Mouse (Mus musculus): ENCODE data around the gene Rasgrf1. TPM values are rescaled to one million over a fixed set of nuclear protein-coding genes. Genes with fewer than 3 reads are reported as not detected.

The Rasgrf1 gene
- polyA plus RNA-seq (2012): not detected in 2 replicates

- H3K9me3 ChIP-seq (ENCODE audit: control insufficient read depth, low read length): no peaks in the 10 kb centered on the region
- no peaks in the 10 kb centered on the region for H3K36me3 ChIP-seq (ENCODE audit: control insufficient read depth)
- no peak within 1 kb of the TSS for H3K4me3 ChIP-seq (replicated peaks)
- TF ChIP-seq TAL1 (IDR thresholded peaks at IDR 0.05; ENCODE audit: low read length): no peak
- TF ChIP-seq GATA1 (IDR thresholded peaks at IDR 0.05; ENCODE audit: low read length): no peak
- no peaks in the 10 kb centered on the region for H3K4me1 ChIP-seq (ENCODE audit: control insufficient read depth)
- H3K27me3 ChIP-seq (ENCODE audit: control insufficient read depth): peaks cover 60% of the 10 kb centered on the region
Measured at GRCm38 (mm10) chr9:89909131-89910010, at the start of gene Rasgrf1. Gene Rasgrf1, plus strand, starts transcription at chr9:89909908.

GRCm38 (mm10) chr9:89860145-89860544 lies 49.6 kb upstream of the Rasgrf1 start:
- Histone ChIP-seq H3K27me3 (ENCODE audit: control insufficient read depth) (no peaks in the 10 kb centered on the region), H3K4me1 (ENCODE audit: control insufficient read depth) (no peaks in the 10 kb centered on the region), H3K9me3 (ENCODE audit: control insufficient read depth, low read length) (peaks cover 3% of the 10 kb centered on the region), H3K4me3 (replicated peaks) (no peak overlapping the region), H3K36me3 (ENCODE audit: control insufficient read depth) (no peaks in the 10 kb centered on the region)
- no peak for TF ChIP-seq GATA1 (IDR thresholded peaks at IDR 0.05; ENCODE audit: low read length)
- TF ChIP-seq TAL1 (IDR thresholded peaks at IDR 0.05; ENCODE audit: low read length): no peak

- Histone ChIP-seq H3K9me3 (ENCODE audit: control insufficient read depth, low read length) (no peaks in the 10 kb centered on the region; the same call in 1 of the 2 replicates), H3K4me1 (ENCODE audit: control insufficient read depth) (no peaks in the 10 kb centered on the region), H3K27me3 (ENCODE audit: control insufficient read depth) (no peaks in the 10 kb centered on the region), H3K4me3 (replicated peaks) (no peak overlapping the region), H3K36me3 (ENCODE audit: control insufficient read depth) (no peaks in the 10 kb centered on the region)
- TF ChIP-seq GATA1 (IDR thresholded peaks at IDR 0.05; ENCODE audit: low read length): no peak
- no peak for TF ChIP-seq TAL1 (IDR thresholded peaks at IDR 0.05; ENCODE audit: low read length)
Measured at GRCm38 (mm10) chr9:89860584-89860983, 49.1 kb upstream of the Rasgrf1 start.

- H3K4me3 ChIP-seq (replicated peaks): no peak overlapping the region
- H3K36me3 ChIP-seq (ENCODE audit: control insufficient read depth): no peaks in the 10 kb centered on the region
- no peaks in the 10 kb centered on the region for H3K9me3 ChIP-seq (ENCODE audit: control insufficient read depth, low read length)
Measured at GRCm38 (mm10) chr9:89867141-89867540, 42.6 kb upstream of the Rasgrf1 start.

DNA sequence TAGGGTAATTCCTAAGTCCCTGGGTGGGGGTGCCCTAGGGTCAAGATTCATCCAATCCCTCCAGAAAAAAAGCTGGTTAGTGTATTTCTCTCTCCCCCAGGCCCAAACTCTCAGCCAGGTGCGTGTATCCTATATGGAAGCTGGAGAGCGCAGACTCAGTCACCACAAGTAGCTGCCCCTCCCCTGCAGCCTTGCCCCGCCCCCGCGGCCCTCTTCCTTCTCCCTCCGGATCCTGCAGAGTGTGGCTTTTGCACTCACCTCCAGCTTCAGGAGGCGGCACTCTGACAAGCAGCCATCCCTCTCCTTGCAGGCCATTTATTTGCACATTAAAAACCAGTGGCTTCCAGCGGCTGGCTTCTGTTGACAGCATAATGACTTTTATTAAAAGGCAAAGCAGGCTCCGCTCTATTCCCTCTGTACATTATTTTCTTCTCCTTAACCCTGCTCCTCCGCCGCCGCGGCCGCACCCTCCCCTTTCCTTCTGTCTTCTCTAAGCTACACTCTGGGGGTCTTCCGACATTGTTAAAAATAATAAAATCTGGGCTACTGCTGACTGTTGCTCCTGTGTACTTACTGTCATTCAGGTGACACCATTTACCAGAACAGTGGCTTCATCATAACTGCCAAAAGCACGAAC lies 41.5 kb upstream of the Rasgrf1 start:
- Histone ChIP-seq H3K27me3 (ENCODE audit: control insufficient read depth) (peaks cover 23% of the 10 kb centered on the region), H3K36me3 (ENCODE audit: control insufficient read depth) (no peaks in the 10 kb centered on the region), H3K4me3 (replicated peaks) (no peak overlapping the region), H3K4me1 (ENCODE audit: control insufficient read depth) (no peaks in the 10 kb centered on the region), H3K9me3 (ENCODE audit: control insufficient read depth, low read length) (no peaks in the 10 kb centered on the region)
- TF ChIP-seq GATA1 (IDR thresholded peaks at IDR 0.05; ENCODE audit: low read length) (no peak), TAL1 (IDR thresholded peaks at IDR 0.05; ENCODE audit: low read length) (no peak)

More at GRCm38 (mm10) chr9:89867141-89867540, 42.6 kb upstream of the Rasgrf1 start:
- Histone ChIP-seq H3K27me3 (ENCODE audit: control insufficient read depth) (peaks cover 23% of the 10 kb centered on the region), H3K4me1 (ENCODE audit: control insufficient read depth) (no peaks in the 10 kb centered on the region)
- TF ChIP-seq TAL1 (IDR thresholded peaks at IDR 0.05; ENCODE audit: low read length) (no peak), GATA1 (IDR thresholded peaks at IDR 0.05; ENCODE audit: low read length) (no peak)

- H3K9me3 ChIP-seq (ENCODE audit: control insufficient read depth, low read length): no peaks in the 10 kb centered on the region
- H3K4me3 ChIP-seq (replicated peaks): no peak overlapping the region
- H3K4me1 ChIP-seq (ENCODE audit: control insufficient read depth): no peaks in the 10 kb centered on the region
- H3K27me3 ChIP-seq (ENCODE audit: control insufficient read depth): peaks cover 23% of the 10 kb centered on the region
- H3K36me3 ChIP-seq (ENCODE audit: control insufficient read depth): no peaks in the 10 kb centered on the region
- TF ChIP-seq TAL1 (IDR thresholded peaks at IDR 0.05; ENCODE audit: low read length) (no peak), GATA1 (IDR thresholded peaks at IDR 0.05; ENCODE audit: low read length) (no peak)
Measured at GRCm38 (mm10) chr9:89869594-89869993, 40.1 kb upstream of the Rasgrf1 start.

DNA sequence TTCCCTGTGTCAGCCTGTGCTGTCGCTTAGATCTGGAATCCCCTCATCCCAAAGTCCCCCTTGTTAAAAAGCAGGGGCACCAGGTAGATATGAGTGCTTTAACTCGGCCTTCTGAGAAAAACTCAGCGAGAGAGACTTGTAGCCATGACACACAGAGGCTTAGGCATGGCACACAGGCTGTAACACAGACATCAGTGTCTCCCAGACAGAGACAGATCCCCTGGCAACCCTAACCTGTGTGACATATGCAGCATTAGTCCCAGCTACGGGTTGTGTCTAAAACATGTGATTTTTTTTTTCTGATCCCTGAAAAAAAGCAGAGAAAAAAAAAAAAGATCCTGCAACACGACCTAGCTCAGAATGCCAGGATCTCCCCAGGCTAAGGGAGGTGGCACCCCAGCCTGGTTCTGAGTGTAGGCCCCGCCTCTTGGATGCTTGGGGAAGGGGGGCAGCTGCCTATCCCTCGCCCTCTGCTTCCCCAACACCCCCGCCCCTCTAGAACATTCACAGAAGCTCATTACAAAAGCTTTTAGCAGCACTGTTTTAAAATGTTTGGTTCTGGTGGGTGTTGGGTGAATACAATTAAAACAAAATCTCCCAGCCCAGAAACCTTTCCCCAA lies 39.1 kb upstream of the Rasgrf1 start:
- Histone ChIP-seq H3K4me1 (ENCODE audit: control insufficient read depth) (no peaks in the 10 kb centered on the region), H3K27me3 (ENCODE audit: control insufficient read depth) (peaks cover 23% of the 10 kb centered on the region), H3K9me3 (ENCODE audit: control insufficient read depth, low read length) (no peaks in the 10 kb centered on the region), H3K4me3 (replicated peaks) (no peak overlapping the region), H3K36me3 (ENCODE audit: control insufficient read depth) (no peaks in the 10 kb centered on the region)
- TF ChIP-seq GATA1 (IDR thresholded peaks at IDR 0.05; ENCODE audit: low read length) (no peak), TAL1 (IDR thresholded peaks at IDR 0.05; ENCODE audit: low read length) (no peak)

- Histone ChIP-seq H3K27me3 (ENCODE audit: control insufficient read depth) (peaks cover 28% of the 10 kb centered on the region), H3K9me3 (ENCODE audit: control insufficient read depth, low read length) (no peaks in the 10 kb centered on the region; the same call in 1 of the 2 replicates), H3K4me1 (ENCODE audit: control insufficient read depth) (no peaks in the 10 kb centered on the region), H3K36me3 (ENCODE audit: control insufficient read depth) (no peaks in the 10 kb centered on the region), H3K4me3 (replicated peaks) (no peak overlapping the region)
- TF ChIP-seq GATA1 (IDR thresholded peaks at IDR 0.05; ENCODE audit: low read length) (no peak), TAL1 (IDR thresholded peaks at IDR 0.05; ENCODE audit: low read length) (no peak)
Measured at GRCm38 (mm10) chr9:89872137-89872536, 37.6 kb upstream of the Rasgrf1 start.

GRCm38 (mm10) chr9:89874434-89874833 lies 35.3 kb upstream of the Rasgrf1 start:
- Histone ChIP-seq H3K9me3 (ENCODE audit: control insufficient read depth, low read length) (peaks cover 2% of the 10 kb centered on the region; the same call in 1 of the 2 replicates), H3K4me1 (ENCODE audit: control insufficient read depth) (no peaks in the 10 kb centered on the region), H3K36me3 (ENCODE audit: control insufficient read depth) (no peaks in the 10 kb centered on the region), H3K27me3 (ENCODE audit: control insufficient read depth) (peaks cover 22% of the 10 kb centered on the region), H3K4me3 (replicated peaks) (no peak overlapping the region)
- TF ChIP-seq TAL1 (IDR thresholded peaks at IDR 0.05; ENCODE audit: low read length): no peak
- TF ChIP-seq GATA1 (IDR thresholded peaks at IDR 0.05; ENCODE audit: low read length): no peak

Data from erythroblast, embryonic 14.5 days (primary cell).